Mouse (Mus musculus) Patski (cell line): ENCODE data around the gene Fzd4. TPM values are rescaled to one million over a fixed set of nuclear protein-coding genes. Genes with fewer than 3 reads are reported as not detected.

ENCODE experiments used
- ATAC-seq: fragments of 100-300 bp; one replicate; pipeline ENCODE4 v1.8.0; 2021
- CTCF ChIA-PET: fragments of 350-600 bp; sonication (Branson Sonifier 250); formaldehyde crosslinking; loops from one replicate; lab custom pipeline; 2022; ENCODE audit warnings: inconsistent platforms; lab: Charles Lee
- POLR2A ChIA-PET: fragments of 350-600 bp; sonication (Branson Sonifier 250); formaldehyde crosslinking; loops from one replicate; lab custom pipeline; 2022; ENCODE audit warnings: antibody characterized with exemption, inconsistent platforms; lab: Charles Lee
- DNase-seq: peaks from one replicate; pipeline ENCODE4 v3.0.0-alpha.2; 2011; ENCODE audit warnings: low read depth, low spot score
- H3K27me3 ChIP-seq: fragments of 371-371 bp; one replicate; pipeline ENCODE4 v1.5.1; 2021
- CTCF ChIP-seq: fragments of 100-300 bp; IDR thresholded peaks from one replicate; pipeline ENCODE4 v1.5.1; 2021
- in situ Hi-C: fragments of 300-500 bp; cut with MboI; formaldehyde crosslinking; loops from 3 replicates; pipeline ENCODE4 v1.11.1; 2018; ENCODE audit warnings: low pct_unique_long_range_greater_than_20kb, mixed read lengths
- polyA plus RNA-seq: library from polyadenylated mRNA; unstranded; gene quantifications from one replicate; pipeline ENCODE4 v1.2.3, GENCODE M21; 2021

Fzd4 gene
- polyA plus RNA-seq, 1 experiment from 2014 or later = 55.9 TPM

DNA sequence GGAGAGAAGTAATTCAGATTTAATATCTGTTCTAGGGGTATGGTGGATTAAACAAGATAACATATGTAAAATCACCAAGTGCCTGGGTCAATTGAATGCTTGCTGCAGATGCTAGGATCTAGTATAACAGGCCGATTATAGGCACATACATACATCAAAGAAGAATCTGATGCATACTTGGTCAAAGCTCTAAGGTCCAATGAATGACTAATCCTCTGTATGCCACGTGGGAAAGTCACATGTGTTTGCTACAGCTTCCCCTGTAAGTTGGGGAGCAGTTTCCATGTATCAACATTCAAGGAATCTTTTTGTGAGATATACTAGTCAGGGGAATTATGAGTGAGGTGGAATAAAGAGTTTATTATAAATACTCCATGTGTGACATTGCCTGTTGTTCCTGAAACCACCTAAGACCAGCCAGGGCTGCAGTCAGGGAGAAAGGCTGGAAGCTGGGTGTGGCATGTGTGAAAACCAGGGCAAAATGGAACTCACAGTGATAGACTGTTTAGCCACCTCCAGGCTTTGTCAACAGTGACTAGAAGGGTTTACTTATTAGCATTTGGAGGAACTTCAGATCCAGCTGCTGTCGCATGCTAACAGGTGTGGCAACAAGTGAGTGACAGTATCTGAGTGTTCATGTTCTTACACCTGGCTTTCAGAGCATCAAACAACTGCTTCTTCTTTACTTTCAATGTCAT is 6.2 kb upstream of the Fzd4 start:
- in situ Hi-C loops = no loop called here
- no peaks in the 10 kb centered on the region for H3K27me3 ChIP-seq
- DNase-seq = no peak
- no peak for TF ChIP-seq CTCF
- CTCF ChIA-PET = interaction anchor here (1.0 to 1.8 kb wide), 3 partner anchors 14 to 229 kb away, joined by 3 to 6 read pairs (median 5); no protein-coding TSS in a partner anchor
- no peak for ATAC-seq
- POLR2A ChIA-PET = no interaction called here

DNA sequence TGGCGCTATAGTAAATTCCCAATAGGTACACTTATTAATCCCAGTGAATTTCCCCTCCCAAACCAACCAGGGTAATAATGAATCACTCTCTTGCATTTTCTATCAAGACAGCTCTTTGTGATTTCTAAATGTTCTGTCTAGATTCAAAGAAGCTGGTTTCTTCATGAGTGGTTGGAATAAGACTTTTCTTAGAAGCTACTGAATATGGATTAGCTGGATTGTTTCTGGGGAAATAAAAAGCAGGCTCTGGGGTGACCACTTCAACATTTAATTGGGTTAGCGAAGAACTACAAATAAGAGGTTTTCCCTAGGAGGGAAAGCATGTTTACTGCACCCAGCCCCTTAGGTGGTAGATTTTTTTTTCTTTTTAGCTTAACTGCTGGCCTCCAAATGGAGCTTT is 3.4 kb upstream of the Fzd4 start:
- in situ Hi-C loops = no loop called here
- no peak for TF ChIP-seq CTCF
- no peak for DNase-seq
- ChIA-PET POLR2A (no interaction called here), CTCF (interaction anchor here (0.8 to 3.9 kb wide), 4 partner anchors 9 to 232 kb away, joined by 3 to 20 read pairs (median 4); no protein-coding TSS in a partner anchor)
- no peak for ATAC-seq
- H3K27me3 ChIP-seq = no peaks in the 10 kb centered on the region

DNA sequence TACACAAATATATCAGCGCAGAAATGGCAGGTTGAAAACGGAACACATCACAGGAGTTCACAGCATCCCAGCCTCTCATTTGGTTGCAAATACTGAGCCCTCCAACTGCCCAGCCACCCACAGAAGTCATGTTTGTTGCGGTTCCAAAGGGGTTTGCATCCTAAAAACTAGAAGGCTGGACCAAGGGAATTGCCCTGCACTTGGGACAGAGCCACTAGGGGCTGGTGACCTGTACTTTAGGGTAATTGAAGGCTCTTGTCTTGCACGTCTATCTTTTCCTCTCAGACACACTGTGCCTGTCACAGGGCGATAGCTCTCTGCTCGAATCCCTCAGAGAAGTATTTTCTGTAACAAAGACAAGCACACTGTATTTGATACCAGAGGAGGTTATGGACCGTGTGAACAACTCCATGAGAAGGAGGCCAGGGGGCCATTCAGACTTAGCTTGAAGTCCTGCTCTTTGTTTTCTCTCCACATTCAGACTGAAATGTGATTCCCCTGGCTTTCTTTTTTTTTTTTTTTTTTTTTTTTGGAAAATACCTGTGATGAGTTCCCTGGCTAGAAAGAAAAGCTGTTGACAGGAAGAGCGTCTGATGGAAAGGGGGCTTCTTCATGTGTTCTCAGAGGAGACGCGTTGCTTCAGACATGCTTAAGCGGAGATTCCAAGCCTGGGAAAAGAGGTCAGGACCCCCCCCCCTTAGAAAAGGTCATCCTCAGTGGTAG is 2.9 kb upstream of the Fzd4 start:
- no peaks in the 10 kb centered on the region for H3K27me3 ChIP-seq
- CTCF ChIA-PET = interaction anchor here (0.8 to 3.9 kb wide), 4 partner anchors 9 to 233 kb away, joined by 3 to 20 read pairs (median 6); no protein-coding TSS in a partner anchor
- ATAC-seq (no peak), DNase-seq (no peak)
- in situ Hi-C loops = no loop called here
- no peak for TF ChIP-seq CTCF
- POLR2A ChIA-PET = no interaction called here

DNA sequence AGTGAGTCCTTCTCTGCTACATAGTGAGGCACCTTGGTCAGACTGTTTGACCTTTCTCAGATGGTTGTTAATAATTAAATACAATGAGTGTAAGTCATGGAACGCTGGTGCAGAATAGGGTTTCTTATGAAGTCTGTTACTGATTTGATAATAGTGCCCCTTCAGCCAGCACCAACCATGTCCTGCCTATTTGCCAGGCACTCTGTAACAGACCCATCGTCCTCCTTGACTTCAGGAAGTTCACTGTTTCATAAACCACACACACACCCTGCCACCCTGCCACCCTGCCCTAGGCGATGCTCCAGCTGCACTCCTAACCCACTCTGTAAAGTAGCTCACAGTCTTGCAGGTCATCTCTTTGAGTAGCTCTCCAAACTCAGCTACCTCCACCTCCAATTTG is 2.2 kb upstream of the Fzd4 start:
- TF ChIP-seq CTCF = no peak
- no peaks in the 10 kb centered on the region for H3K27me3 ChIP-seq
- ChIA-PET POLR2A (no interaction called here), CTCF (interaction anchor here (0.5 to 3.9 kb wide), 4 partner anchors 10 to 234 kb away, joined by 3 to 20 read pairs (median 5); no protein-coding TSS in a partner anchor)
- ATAC-seq = no peak
- in situ Hi-C loops = no loop called here
- DNase-seq = no peak

DNA sequence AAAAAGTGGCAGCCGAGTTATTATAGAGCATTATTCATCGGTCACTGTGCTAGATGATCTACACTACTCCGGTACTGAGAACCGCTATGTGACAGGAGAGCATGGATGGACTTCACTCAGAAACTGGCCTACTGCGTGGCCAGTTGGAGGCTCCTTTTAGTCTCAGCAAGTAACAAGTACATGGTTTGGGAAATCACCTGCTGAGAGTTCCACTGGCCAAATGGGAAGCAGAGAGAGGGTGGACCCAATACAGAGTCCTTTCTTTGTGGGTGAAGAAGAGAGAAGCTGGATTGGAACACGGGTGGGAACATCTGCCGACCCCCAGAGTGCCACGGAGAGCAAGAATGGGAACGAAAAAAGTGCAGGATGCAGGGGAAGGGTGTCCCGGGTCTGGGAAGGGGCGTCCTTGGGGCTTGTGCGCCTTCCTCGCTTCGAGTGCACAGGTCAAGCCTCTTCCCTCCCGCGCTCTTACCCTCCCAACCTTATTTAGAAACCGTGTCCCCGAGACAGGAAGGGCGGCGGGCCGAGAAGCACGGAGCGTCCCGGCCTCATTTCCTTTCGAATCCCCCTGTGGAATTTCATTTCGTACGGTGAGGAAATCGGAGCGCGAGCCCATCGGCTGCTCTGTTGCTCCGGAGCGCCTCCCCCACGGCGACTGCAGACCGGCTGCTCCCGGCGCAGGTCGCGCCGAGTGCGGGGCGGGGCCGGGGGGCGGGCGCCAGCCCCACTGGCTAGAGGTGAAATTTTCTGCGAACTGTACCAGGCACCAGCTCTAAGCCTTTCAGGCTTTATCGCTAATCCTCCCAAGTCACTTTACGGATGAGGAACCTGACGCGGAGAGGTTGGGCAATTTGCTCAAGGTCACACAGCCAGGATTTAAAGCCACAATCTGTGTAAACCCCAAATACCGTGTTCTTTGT is 842 bp upstream of the Fzd4 start:
- CTCF ChIA-PET = interaction anchor here (1.4 to 3.9 kb wide), 3 partner anchors 11 to 235 kb away, joined by 3 to 20 read pairs (median 7); no protein-coding TSS in a partner anchor
- no peaks in the 10 kb centered on the region for H3K27me3 ChIP-seq
- no peak for TF ChIP-seq CTCF
- POLR2A ChIA-PET = no interaction called here
- DNase-seq (no peak), ATAC-seq (peak; percentile 74)
- in situ Hi-C loops = no loop called here

DNA sequence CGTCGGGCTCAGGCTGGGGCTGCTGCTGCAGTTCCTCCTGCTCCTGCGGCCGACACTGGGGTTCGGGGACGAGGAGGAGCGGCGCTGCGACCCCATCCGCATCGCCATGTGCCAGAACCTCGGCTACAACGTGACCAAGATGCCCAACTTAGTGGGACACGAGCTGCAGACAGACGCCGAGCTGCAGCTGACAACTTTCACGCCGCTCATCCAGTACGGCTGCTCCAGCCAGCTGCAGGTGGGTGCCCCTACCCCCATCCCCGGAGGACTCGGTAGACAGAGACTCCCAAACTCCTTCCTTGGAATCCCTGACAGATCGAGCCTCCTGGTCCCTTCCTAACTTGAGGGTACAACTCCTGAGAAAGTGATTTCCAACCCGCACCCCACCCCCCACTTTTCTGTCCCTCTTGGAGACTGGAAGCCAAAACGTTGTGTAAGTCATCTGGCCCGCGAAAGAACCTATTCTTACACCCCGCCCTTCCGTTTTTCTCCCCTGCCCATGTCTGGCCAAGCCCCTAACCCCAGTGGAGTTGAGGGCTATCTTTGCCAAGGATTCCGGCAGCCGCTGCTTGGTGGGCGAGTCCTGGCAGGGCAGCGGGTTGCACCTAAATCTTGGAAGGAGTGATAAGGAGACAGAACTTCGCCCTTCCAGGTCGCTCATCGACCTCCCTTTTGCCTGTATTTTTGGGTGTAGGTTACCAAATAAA is 732 bp downstream of the Fzd4 start:
- TF ChIP-seq CTCF = no peak
- DNase-seq = no peak
- peak; percentile 2 for ATAC-seq
- no peaks in the 10 kb centered on the region for H3K27me3 ChIP-seq
- POLR2A ChIA-PET = no interaction called here
- CTCF ChIA-PET = interaction anchor here (1.2 kb wide), 1 partner anchor 14 kb away, joined by 4 read pairs; no protein-coding TSS in a partner anchor
- in situ Hi-C loops = no loop called here

DNA sequence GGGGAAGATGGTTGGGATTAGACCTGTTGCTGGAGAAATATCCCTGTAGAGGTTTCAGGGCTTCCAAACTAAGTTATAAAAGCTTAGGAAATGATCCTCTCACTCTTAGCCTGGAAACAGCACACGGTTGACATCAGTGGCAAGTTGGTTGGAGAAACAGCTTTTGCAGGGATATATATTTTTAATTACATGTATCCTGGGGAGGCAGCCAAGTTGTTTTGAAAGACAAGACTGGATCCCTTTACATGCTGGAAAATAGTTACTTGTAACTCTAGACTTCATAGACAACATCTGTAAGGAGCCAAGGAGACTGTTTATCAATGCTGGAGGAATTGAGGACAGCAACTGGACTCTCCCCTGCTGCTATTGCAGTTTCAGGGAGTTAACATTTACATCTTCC is 1.9 kb downstream of the Fzd4 start:
- no peaks in the 10 kb centered on the region for H3K27me3 ChIP-seq
- ChIA-PET CTCF (interaction anchor here (1.0 to 1.2 kb wide), 2 partner anchors 13 to 15 kb away, joined by 4 to 5 read pairs; no protein-coding TSS in a partner anchor), POLR2A (interaction anchor here (0.6 to 1.5 kb wide), 2 partner anchors 192 to 230 kb away, joined by 4 read pairs; no protein-coding TSS in a partner anchor)
- in situ Hi-C loops = no loop called here
- no peak for DNase-seq
- no peak for TF ChIP-seq CTCF
- ATAC-seq = no peak

DNA sequence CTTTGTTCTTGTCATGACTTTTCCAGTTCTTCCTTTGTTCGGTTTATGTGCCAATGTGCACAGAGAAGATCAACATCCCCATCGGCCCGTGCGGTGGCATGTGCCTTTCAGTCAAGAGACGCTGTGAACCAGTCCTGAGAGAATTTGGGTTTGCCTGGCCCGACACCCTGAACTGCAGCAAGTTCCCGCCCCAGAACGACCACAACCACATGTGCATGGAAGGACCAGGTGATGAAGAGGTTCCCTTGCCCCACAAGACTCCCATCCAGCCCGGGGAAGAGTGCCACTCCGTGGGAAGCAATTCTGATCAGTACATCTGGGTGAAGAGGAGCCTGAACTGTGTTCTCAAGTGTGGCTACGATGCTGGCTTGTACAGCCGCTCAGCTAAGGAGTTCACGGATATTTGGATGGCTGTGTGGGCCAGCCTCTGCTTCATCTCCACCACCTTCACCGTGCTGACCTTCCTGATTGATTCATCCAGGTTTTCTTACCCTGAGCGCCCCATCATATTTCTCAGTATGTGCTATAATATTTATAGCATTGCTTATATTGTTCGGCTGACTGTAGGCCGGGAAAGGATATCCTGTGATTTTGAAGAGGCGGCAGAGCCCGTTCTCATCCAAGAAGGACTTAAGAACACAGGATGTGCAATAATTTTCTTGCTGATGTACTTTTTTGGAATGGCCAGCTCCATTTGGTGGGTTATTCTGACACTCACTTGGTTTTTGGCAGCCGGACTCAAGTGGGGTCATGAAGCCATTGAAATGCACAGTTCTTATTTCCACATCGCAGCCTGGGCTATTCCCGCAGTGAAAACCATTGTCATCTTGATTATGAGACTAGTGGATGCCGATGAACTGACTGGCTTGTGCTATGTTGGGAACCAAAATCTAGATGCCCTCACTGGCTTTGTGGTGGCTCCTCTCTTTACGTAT is 3.1 kb downstream of the Fzd4 start:
- in situ Hi-C loops = no loop called here
- CTCF ChIA-PET = no interaction called here
- no peaks in the 10 kb centered on the region for H3K27me3 ChIP-seq
- ATAC-seq (no peak), DNase-seq (no peak)
- TF ChIP-seq CTCF = no peak
- POLR2A ChIA-PET = interaction anchor here (0.7 to 1.5 kb wide), 2 partner anchors 9 to 231 kb away, joined by 4 to 6 read pairs; no protein-coding TSS in a partner anchor
